Mouse (Mus musculus) kidney, postnatal 0 days (tissue): ENCODE measurements at regions not wholly inside any gene's neighbourhood (a gene's known extent, or its start where the extent isn't known, plus 50 kb on each side); places are given as distances from the start of the nearest gene placed in this dataset.

Experiments
- ATAC-seq: fragments of 200-750 bp; cut with Nextera tagmentation; replicated peaks from 2 replicates; pipeline ENCODE4 v1.8.0; 2017; ENCODE audit warnings: low read depth, moderate number of reproducible peaks, moderate TSS enrichment, moderate library complexity; ENCODE audit not compliant: low FRiP score
- DNase-seq: peaks from one replicate; pipeline ENCODE4 v3.0.0-alpha.2; 2016; ENCODE audit warnings: low spot score
- H3K27ac ChIP-seq: fragments of 300-500 bp; sonication (generic); 2 replicates; pipeline ENCODE4 v1.5.1; 2014; ENCODE audit warnings: mild to moderate bottlenecking
- H3K27me3 ChIP-seq: fragments of 300-500 bp; sonication (generic); 2 replicates; pipeline ENCODE4 v1.6.1; 2014; ENCODE audit warnings: low read length, mixed read lengths; ENCODE audit not compliant: insufficient read depth
- H3K36me3 ChIP-seq: fragments of 300-500 bp; sonication (generic); 2 replicates; pipeline ENCODE4 v1.6.1; 2014; ENCODE audit warnings: low read length, mixed read lengths; ENCODE audit not compliant: insufficient read depth
- H3K4me1 ChIP-seq: fragments of 300-500 bp; sonication (generic); replicated peaks from 2 replicates; pipeline ENCODE4 v1.6.1; 2014; ENCODE audit warnings: antibody characterized with exemption, low read length, mixed read lengths; ENCODE audit not compliant: insufficient read depth
- H3K4me2 ChIP-seq: fragments of 300-500 bp; sonication (generic); 2 replicates; pipeline ENCODE4 v1.6.1; 2014; ENCODE audit warnings: mild to moderate bottlenecking, low read length, moderate library complexity, mixed read lengths
- H3K4me3 ChIP-seq: fragments of 300-500 bp; sonication (generic); replicated peaks from 2 replicates; pipeline ENCODE4 v1.5.1; 2014; ENCODE audit warnings: low read depth, low read length
- H3K9ac ChIP-seq: fragments of 300-500 bp; sonication (generic); 2 replicates; pipeline ENCODE4 v1.6.1; 2014; ENCODE audit warnings: low read depth, low read length
- H3K9me3 ChIP-seq: fragments of 300-500 bp; sonication (generic); replicated peaks from 2 replicates; pipeline ENCODE4 v1.6.1; 2016; ENCODE audit warnings: low read length, inconsistent platforms, mixed read lengths
- CTCF ChIP-seq: IDR thresholded peaks from 2 replicates; pipeline ENCODE4 v1.5.1; 2016; ENCODE audit warnings: antibody characterized with exemption, low read depth, mild to moderate bottlenecking, moderate library complexity
- WGBS: fragments of 180-500 bp; shearing (Covaris S2); extraction: QIAGEN DNeasy Blood & Tissue Kit; methylation state at CpG from one replicate; pipeline ENCODE4 v1.1.7; 2014; 5-methylcytosine and 5-hydroxymethylcytosine counted together

- ATAC-seq, result no peak
- no peak for TF ChIP-seq CTCF
- Histone ChIP-seq H3K36me3 (no peaks in the 10 kb centered on the region), H3K27ac (no peak overlapping the region), H3K4me2 (no peak overlapping the region), H3K9ac (no peak overlapping the region), H3K27me3 (no peaks in the 10 kb centered on the region), H3K4me1 (no peaks in the 10 kb centered on the region; the same call in none of the 2 replicates), H3K9me3 (no peaks in the 10 kb centered on the region), H3K4me3 (no peak overlapping the region)
- 88% methylated on average over 5 of the region's 5 CpGs for WGBS
- DNase-seq, result no peak
Measured at GRCm38 (mm10) chr1:151104346-151104745, 78.0 kb upstream of the Gm47985 start.

GRCm38 (mm10) chr1:151104806-151105205 is 77.5 kb upstream of the Gm47985 start:
- TF ChIP-seq CTCF, result no peak
- no peak overlapping the region for H3K4me2 ChIP-seq
- H3K27ac ChIP-seq, result no peak overlapping the region
- no peaks in the 10 kb centered on the region for H3K27me3 ChIP-seq
- no peaks in the 10 kb centered on the region; the same call in none of the 2 replicates for H3K4me1 ChIP-seq
- ATAC-seq, result no peak
- 79% methylated on average over 2 of the region's 2 CpGs for WGBS
- DNase-seq, result no peak
- H3K36me3 ChIP-seq, result no peaks in the 10 kb centered on the region
- H3K9me3 ChIP-seq, result no peaks in the 10 kb centered on the region
- H3K4me3 ChIP-seq, result no peak overlapping the region
- no peak overlapping the region for H3K9ac ChIP-seq

- H3K4me2 ChIP-seq, result no peak overlapping the region
- H3K36me3 ChIP-seq, result no peaks in the 10 kb centered on the region
- no peaks in the 10 kb centered on the region for H3K27me3 ChIP-seq
- H3K9ac ChIP-seq, result no peak overlapping the region
- no peak for DNase-seq
- WGBS, result 56% methylated on average over 3 of the region's 3 CpGs
- ATAC-seq, result no peak
- no peak for TF ChIP-seq CTCF
- H3K4me3 ChIP-seq, result no peak overlapping the region
- H3K9me3 ChIP-seq, result no peaks in the 10 kb centered on the region
- H3K27ac ChIP-seq, result no peak overlapping the region
- H3K4me1 ChIP-seq, result no peaks in the 10 kb centered on the region; the same call in none of the 2 replicates
Measured at GRCm38 (mm10) chr1:151105251-151105650, 77.1 kb upstream of the Gm47985 start.

GRCm38 (mm10) chr1:151107401-151107800 is 74.9 kb upstream of the Gm47985 start:
- Histone ChIP-seq H3K4me1 (no peaks in the 10 kb centered on the region; the same call in none of the 2 replicates), H3K4me3 (no peak overlapping the region), H3K36me3 (no peaks in the 10 kb centered on the region), H3K27me3 (no peaks in the 10 kb centered on the region), H3K27ac (no peak overlapping the region), H3K9ac (no peak overlapping the region), H3K9me3 (no peaks in the 10 kb centered on the region), H3K4me2 (no peak overlapping the region)
- DNase-seq (no peak), ATAC-seq (no peak)
- 81% methylated on average over 3 of the region's 3 CpGs for WGBS
- TF ChIP-seq CTCF, result no peak

GRCm38 (mm10) chr1:151109333-151109732 is 73.0 kb upstream of the Gm47985 start:
- Histone ChIP-seq H3K27ac (no peak overlapping the region), H3K27me3 (no peaks in the 10 kb centered on the region), H3K4me1 (no peaks in the 10 kb centered on the region; the same call in 1 of the 2 replicates), H3K4me2 (no peak overlapping the region), H3K4me3 (no peak overlapping the region), H3K9ac (no peak overlapping the region), H3K36me3 (no peaks in the 10 kb centered on the region), H3K9me3 (no peaks in the 10 kb centered on the region)
- 75% methylated on average over 2 of the region's 2 CpGs for WGBS
- ATAC-seq, result no peak
- no peak for DNase-seq
- no peak for TF ChIP-seq CTCF

- Histone ChIP-seq H3K36me3 (no peaks in the 10 kb centered on the region), H3K4me2 (no peak overlapping the region), H3K9ac (no peak overlapping the region), H3K4me3 (no peak overlapping the region), H3K27ac (no peak overlapping the region), H3K27me3 (no peaks in the 10 kb centered on the region), H3K9me3 (no peaks in the 10 kb centered on the region), H3K4me1 (no peaks in the 10 kb centered on the region)
- DNase-seq, result no peak
- no peak for TF ChIP-seq CTCF
- no peak for ATAC-seq
- WGBS, result 73% methylated on average over 4 of the region's 4 CpGs
Measured at GRCm38 (mm10) chr1:151110412-151110811, 71.9 kb upstream of the Gm47985 start.

- DNase-seq (no peak), ATAC-seq (no peak)
- no peak for TF ChIP-seq CTCF
- Histone ChIP-seq H3K4me3 (no peak overlapping the region), H3K9ac (no peak overlapping the region), H3K4me1 (no peaks in the 10 kb centered on the region), H3K27ac (no peak overlapping the region), H3K4me2 (no peak overlapping the region), H3K27me3 (no peaks in the 10 kb centered on the region), H3K36me3 (no peaks in the 10 kb centered on the region), H3K9me3 (no peaks in the 10 kb centered on the region)
- 63% methylated on average over 6 of the region's 6 CpGs for WGBS
Measured at GRCm38 (mm10) chr1:151111683-151112082, 70.7 kb upstream of the Gm47985 start.
